Mouse (Mus musculus): ENCODE data around the gene Olfr993. TPM values are rescaled to one million over a fixed set of nuclear protein-coding genes. Genes with fewer than 3 reads are reported as not detected.

Gene Olfr993
- not detected in 2 replicates for polyA plus RNA-seq (2012; rRNA removed)

GRCm38 (mm10) chr2:85414777-85415176 lies at the start of gene Olfr993:
Gene Olfr993, minus strand, starts transcription at chr2:85414877.

DNA sequence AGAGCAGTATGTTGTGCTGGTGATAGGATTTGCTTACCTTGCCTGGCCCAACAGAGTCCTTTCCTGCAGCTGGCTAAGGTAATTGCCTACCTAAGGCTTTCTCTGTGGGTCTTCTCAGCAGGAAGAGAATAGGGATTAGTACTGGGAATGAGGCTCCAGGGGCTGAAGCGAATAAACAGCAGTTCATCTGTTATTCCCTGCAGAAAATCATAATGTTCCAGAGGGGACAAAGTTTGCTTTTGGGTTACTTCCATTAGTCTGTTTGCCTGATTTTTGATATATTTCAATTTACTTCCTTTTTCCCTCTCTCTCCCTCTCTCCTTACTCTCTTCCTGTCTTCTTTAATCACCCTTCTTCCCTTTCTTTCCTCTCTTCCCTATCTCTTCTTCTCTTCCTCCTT lies 28.9 kb upstream of the Olfr993 start, which contains the start of gene Olfr995:
Olfr995 (minus strand) TSS at position 101 of the 400 bp plus-strand sequence.

DNA sequence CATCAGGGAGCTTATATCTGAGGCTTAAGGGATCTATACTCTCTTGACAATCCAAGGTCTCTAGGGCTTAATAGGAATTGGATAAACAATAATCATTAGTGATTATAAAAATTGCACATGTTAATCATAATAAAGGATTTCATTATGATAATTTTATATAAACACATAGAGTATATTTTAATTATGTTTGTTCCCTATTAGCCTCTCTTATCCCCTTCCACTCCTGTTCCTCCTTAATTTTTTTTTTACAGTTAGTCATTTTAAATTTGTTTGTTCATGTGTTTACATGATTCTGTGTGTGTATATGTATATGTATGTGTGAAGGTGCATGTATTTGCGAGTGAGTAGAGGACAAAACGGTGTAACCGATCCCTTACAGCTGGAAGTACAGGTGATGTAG lies 21.7 kb upstream of the Olfr993 start, which contains the start of gene Olfr994:
Olfr994 (minus strand) TSS at position 101 of the 400 bp plus-strand sequence.

DNA sequence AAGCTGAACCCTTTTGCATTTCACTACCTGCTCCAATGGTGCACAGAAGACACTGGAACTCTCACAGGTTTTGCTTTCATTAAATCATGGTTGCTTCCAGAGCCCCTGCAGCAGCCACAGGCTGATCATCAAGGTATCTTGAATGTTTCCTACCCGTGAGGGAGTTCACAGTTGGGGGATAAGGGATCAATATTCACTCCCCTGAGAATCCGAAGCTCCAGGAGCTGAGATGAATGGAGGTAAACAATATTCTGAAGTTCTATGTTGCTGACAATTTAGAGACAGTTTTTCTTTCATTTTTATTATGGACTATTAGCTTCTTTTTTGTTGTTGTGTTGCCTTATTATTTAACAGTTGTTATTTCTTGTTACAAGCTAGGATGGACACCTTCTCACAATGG lies 5.3 kb downstream of the Olfr993 start, which contains the start of gene Olfr992:
Olfr992 (minus strand) TSS at position 101 of the 400 bp plus-strand sequence.

Other genes with a start within 250 kb of the Olfr993 start
- 0.05 and 0.07 TPM in 2 replicates for gene Lrrc55, start 217.7 kb downstream of the Olfr993 start, polyA plus RNA-seq (2012; rRNA removed)
- gene Olfr987, start 75.6 kb downstream of the Olfr993 start, polyA plus RNA-seq (2012; rRNA removed) = not detected in 2 replicates
- gene Olfr988, start 51.6 kb downstream of the Olfr993 start, polyA plus RNA-seq (2012; rRNA removed) = not detected in 2 replicates
- not detected in 2 replicates for gene Olfr992, start 5.4 kb downstream of the Olfr993 start, polyA plus RNA-seq (2012; rRNA removed)
- not detected in 2 replicates for gene Olfr994, start 21.6 kb upstream of the Olfr993 start, polyA plus RNA-seq (2012; rRNA removed)
- not detected in 2 replicates for gene Olfr995, start 28.8 kb upstream of the Olfr993 start, polyA plus RNA-seq (2012; rRNA removed)
- gene 4833423E24Rik, start 104.1 kb upstream of the Olfr993 start, polyA plus RNA-seq (2012; rRNA removed) = not detected in 2 replicates
- not detected in 2 replicates for gene Olfr996, start 164.3 kb upstream of the Olfr993 start, polyA plus RNA-seq (2012; rRNA removed)
- not detected in 2 replicates for gene Olfr998, start 174.1 kb upstream of the Olfr993 start, polyA plus RNA-seq (2012; rRNA removed)
- not detected in 2 replicates for gene Olfr1000, start 197.0 kb upstream of the Olfr993 start, polyA plus RNA-seq (2012; rRNA removed)
- gene Olfr1002, start 235.8 kb upstream of the Olfr993 start, polyA plus RNA-seq (2012; rRNA removed) = not detected in 2 replicates
- gene Olfr154, start 249.6 kb upstream of the Olfr993 start, polyA plus RNA-seq (2012; rRNA removed) = not detected in 2 replicates